Mouse (Mus musculus) lung, embryonic 16.5 days (tissue): ENCODE data around the gene Ndufb10. TPM values are rescaled to one million over a fixed set of nuclear protein-coding genes. Genes with fewer than 3 reads are reported as not detected.

Source experiments
- ATAC-seq: fragments of 200-750 bp; cut with Nextera tagmentation; 2 replicates; pipeline ENCODE4 v1.8.0; 2017; ENCODE audit warnings: low read depth, mild to moderate bottlenecking, moderate library complexity
- H3K27ac ChIP-seq: fragments of 300-500 bp; sonication (generic); 2 replicates; pipeline ENCODE4 v1.5.1; 2014; ENCODE audit warnings: mild to moderate bottlenecking, control low read depth, low read length
- H3K27me3 ChIP-seq: fragments of 300-500 bp; sonication (generic); 2 replicates; pipeline ENCODE4 v1.6.1; 2014; ENCODE audit warnings: low read depth, low read length, mixed read lengths; ENCODE audit not compliant: control insufficient read depth, insufficient read depth
- H3K36me3 ChIP-seq: fragments of 300-500 bp; sonication (generic); 2 replicates; pipeline ENCODE4 v1.6.1; 2014; ENCODE audit warnings: low read length; ENCODE audit not compliant: control insufficient read depth, insufficient read depth
- H3K4me1 ChIP-seq: fragments of 300-500 bp; sonication (generic); replicated peaks from 2 replicates; pipeline ENCODE4 v1.6.1; 2014; ENCODE audit warnings: low read length, mixed read lengths; ENCODE audit not compliant: control insufficient read depth, insufficient read depth
- H3K4me2 ChIP-seq: fragments of 300-500 bp; sonication (generic); 2 replicates; pipeline ENCODE4 v1.6.1; 2014; ENCODE audit warnings: low read depth, low read length, control low read depth
- H3K4me3 ChIP-seq: fragments of 300-500 bp; sonication (generic); 2 replicates; pipeline ENCODE4 v1.5.1; 2014; ENCODE audit warnings: mild to moderate bottlenecking, low read length, control low read depth
- H3K9ac ChIP-seq: fragments of 300-500 bp; sonication (generic); 2 replicates; pipeline ENCODE4 v1.6.1; 2014; ENCODE audit warnings: low read length, control low read depth
- H3K9me3 ChIP-seq: fragments of 300-500 bp; sonication (generic); 2 replicates; pipeline ENCODE4 v1.6.1; 2016; ENCODE audit warnings: low read length; ENCODE audit not compliant: control insufficient read depth
- WGBS: fragments of 180-500 bp; shearing (Covaris S2); extraction: QIAGEN DNeasy Blood & Tissue Kit; methylation state at CpG from one replicate; pipeline ENCODE4 v1.1.7; 2014; 5-methylcytosine and 5-hydroxymethylcytosine counted together
- polyA plus RNA-seq: library from polyadenylated mRNA; unstranded; fragments of >200 nt; fragmentation: Nextera tagmentation; extraction: Ambion mirVana; gene quantifications from 2 replicates; pipeline ENCODE4 v1.2.1, GENCODE M21; 2015

Ndufb10 gene
- polyA plus RNA-seq, 1 experiment from 2014 or later = 204 TPM

DNA sequence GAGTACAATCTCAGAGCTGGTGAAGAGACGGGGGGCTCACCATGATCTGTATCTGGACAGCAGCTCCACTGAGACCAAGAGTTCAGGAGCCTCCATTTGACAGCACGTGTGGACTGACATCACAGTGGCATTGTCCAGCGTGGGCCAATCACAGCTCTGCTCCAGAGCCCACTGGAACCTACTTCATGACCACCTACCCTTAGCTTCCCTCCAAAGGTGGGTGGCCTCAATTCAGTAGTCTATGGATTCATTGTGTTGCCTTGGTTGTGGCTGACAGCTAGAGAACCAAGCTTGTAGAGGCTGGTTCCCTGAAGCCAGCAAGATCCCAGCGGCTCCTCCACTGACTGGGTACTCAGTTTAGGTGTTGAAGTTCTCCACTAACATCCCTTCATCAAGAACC is 6.3 kb downstream of the Ndufb10 start, which contains the start of the genes Rnf151 and Rps2:
TSS of gene Rnf151 (minus strand) at position 121 of the 400 bp plus-strand sequence.
TSS of gene Rps2 (plus strand) at position 174 of the 400 bp plus-strand sequence.
- Histone ChIP-seq H3K36me3 (peaks cover 18% of the 10 kb centered on the region), H3K27ac (no peak within 1 kb of the TSS), H3K4me1 (peaks cover 23% of the 10 kb centered on the region), H3K4me3 (peak within 1 kb of the TSS; percentile 92), H3K9ac (peak within 1 kb of the TSS; percentile 97), H3K4me2 (peak within 1 kb of the TSS; percentile 65), H3K9me3 (no peaks in the 10 kb centered on the region), H3K27me3 (no peaks in the 10 kb centered on the region)
- no peak for ATAC-seq
- 83% methylated on average over 4 of the region's 4 CpGs for WGBS

DNA sequence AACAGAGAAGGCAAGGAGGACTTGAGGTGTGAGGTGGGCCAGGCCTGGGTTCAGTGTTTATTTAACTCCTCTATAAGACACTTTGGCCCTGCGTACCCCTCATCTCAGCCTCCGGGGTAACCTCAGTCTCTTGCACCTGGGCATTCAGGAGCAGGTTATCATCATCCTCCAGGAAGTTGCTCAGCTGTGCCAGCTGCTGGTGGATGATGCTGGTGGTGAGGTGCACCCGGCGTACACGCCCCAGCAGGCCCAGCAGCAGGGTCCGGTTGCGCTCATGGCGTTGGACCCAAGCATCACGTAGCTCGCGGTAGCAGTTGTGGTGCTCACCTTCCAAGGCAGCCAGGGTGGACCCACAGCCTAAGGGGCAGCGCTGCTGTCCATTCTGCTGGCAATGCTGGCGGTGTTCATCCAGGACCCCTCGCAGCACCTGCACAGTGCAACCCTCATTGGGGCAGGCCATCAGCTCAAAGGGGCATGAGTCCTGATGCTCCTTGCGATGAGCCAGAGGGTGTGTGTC is 8.1 kb downstream of the Ndufb10 start:
- ATAC-seq = no peak
- H3K4me1 ChIP-seq = peaks cover 7% of the 10 kb centered on the region
- H3K9ac ChIP-seq = no peak overlapping the region
- H3K27me3 ChIP-seq = no peaks in the 10 kb centered on the region
- no peaks in the 10 kb centered on the region for H3K9me3 ChIP-seq
- H3K4me2 ChIP-seq = no peak overlapping the region
- peaks cover 6% of the 10 kb centered on the region; the same call in 1 of the 2 replicates for H3K36me3 ChIP-seq
- no peak overlapping the region for H3K4me3 ChIP-seq
- H3K27ac ChIP-seq = no peak overlapping the region
- WGBS = 94% methylated on average over 15 of the region's 15 CpGs

DNA sequence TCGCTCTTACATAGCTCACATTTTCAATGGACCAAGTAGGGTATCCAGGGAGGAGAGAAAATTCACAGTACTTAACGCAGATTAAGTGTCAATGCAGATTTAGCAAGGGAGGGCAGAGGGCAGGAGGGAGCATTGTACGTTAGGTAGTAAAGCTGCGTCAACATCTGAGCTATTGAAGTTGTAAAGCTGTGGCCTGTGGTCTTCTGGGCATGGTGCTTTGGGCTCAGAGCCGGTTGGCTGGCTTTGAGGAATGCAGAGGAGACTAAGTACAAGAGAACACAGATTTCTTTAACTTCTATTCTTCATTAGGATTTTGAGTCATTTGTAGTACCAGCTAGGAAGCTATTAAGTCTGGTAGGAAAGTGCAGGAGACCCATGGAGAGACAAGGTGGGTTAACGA is 8.7 kb downstream of the Ndufb10 start:
- H3K4me3 ChIP-seq = no peak overlapping the region
- H3K9ac ChIP-seq = no peak overlapping the region
- WGBS = 75% methylated on average over 6 of the region's 6 CpGs
- no peaks in the 10 kb centered on the region for H3K27me3 ChIP-seq
- peaks cover 6% of the 10 kb centered on the region for H3K4me1 ChIP-seq
- no peaks in the 10 kb centered on the region for H3K9me3 ChIP-seq
- peaks cover 6% of the 10 kb centered on the region; the same call in 1 of the 2 replicates for H3K36me3 ChIP-seq
- ATAC-seq = no peak
- H3K27ac ChIP-seq = no peak overlapping the region
- no peak overlapping the region for H3K4me2 ChIP-seq

DNA sequence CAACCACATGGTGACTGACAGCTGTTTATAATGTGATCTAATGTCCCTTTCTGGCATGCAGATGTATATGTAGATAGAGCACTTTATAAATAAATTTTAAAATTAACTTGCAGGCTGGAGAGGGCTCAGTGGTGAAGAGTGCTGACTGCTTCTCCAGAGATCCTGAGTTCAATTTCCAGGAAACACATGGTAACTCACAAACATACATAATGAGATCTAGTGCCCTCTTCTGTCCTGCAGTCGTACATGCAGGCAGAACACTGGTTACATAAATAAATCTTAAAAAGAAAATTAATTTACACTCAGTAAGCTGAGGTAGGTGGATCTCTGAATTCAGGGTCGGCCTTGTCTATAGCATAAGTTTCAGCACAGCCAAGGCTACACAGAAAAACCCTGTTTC is 15.6 kb downstream of the Ndufb10 start:
- no peaks in the 10 kb centered on the region for H3K27me3 ChIP-seq
- H3K9me3 ChIP-seq = no peaks in the 10 kb centered on the region
- peaks cover 7% of the 10 kb centered on the region for H3K4me1 ChIP-seq
- peaks cover 8% of the 10 kb centered on the region for H3K36me3 ChIP-seq
- H3K27ac ChIP-seq = no peak overlapping the region
- H3K4me3 ChIP-seq = no peak overlapping the region; the same call in 1 of the 2 replicates
- WGBS = 25% methylated on average over 2 of the region's 2 CpGs
- H3K9ac ChIP-seq = no peak overlapping the region
- H3K4me2 ChIP-seq = peak overlapping the region; percentile 79
- no peak for ATAC-seq

DNA sequence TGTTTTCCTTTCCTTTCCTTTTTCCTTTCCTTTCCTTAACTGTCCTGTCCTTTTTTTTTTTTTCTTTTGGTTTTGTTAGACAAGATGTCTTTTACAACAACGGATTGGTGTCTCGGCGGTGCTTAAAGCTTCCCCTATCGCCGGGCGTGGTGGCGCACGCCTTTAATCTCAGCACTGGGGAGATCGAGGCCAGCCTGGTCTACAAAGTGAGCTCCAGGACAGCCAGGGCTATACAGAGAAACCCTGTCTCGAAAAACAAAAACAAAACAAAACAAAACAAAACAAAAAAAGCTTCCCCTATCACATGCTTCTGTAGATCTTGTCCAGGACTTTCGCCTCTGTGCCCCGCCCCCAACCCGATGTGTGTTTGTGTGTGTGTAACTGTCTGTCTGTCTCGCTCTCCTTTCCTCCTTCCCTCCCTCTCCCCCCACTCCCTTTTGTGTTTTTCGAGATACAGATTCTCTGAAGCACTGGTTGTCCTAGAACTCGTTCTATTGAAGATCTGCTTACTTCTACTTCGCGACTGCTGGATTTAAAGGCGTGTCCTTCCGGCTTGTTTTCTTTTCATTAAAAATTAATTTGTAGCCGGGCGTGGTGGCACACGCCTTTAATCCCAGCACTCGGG is 16.4 kb downstream of the Ndufb10 start:
- H3K9me3 ChIP-seq = no peaks in the 10 kb centered on the region
- 3% methylated on average over 24 of the region's 24 CpGs for WGBS
- peak overlapping the region; percentile 86; the same call in 1 of the 2 replicates for H3K27ac ChIP-seq
- H3K9ac ChIP-seq = peak overlapping the region; percentile 86
- H3K4me3 ChIP-seq = peak overlapping the region; percentile 90
- H3K4me2 ChIP-seq = peak overlapping the region; percentile 79
- H3K4me1 ChIP-seq = peaks cover 7% of the 10 kb centered on the region
- peaks cover 10% of the 10 kb centered on the region for H3K36me3 ChIP-seq
- H3K27me3 ChIP-seq = no peaks in the 10 kb centered on the region
- ATAC-seq = peak; percentile 46

DNA sequence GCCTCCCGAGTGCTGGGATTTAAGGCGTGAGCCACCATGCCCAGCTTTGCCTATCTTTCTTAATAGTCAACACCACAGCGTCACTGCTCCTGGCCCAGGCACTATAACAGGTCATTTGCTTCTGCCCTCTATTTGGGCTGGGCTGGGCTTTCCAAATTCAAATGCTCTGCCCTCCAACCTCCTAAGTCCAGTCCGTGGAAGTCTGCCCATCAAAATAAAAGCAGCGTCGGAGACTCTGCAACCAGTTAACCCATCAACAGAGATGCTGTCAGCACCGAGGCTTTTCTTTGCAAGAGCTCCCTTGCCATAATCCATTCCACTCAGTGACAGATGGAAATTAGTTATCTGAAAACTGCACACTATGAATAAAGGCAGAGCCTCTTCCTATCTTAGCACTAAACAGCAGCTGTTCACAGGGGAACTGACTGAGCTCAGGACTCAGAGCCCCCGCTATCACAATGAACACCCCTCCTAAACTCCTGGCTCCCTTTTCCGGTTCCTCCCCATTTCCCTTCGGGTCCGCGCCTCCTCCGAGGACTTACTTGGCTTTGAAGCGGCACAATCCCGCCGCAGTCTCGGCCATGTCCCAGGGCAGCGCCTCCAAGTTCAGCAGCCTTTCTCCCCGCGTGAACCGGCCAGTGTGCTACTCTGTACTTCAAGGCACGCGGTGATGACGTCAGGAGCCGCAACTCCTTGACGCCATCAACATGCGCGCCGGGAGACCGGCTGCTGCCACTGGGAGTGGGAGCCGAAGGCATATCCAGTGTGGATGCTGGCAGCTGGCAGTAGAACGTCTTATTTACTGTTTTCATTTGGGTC is 17.1 kb downstream of the Ndufb10 start, which contains the start of gene Tbl3:
TSS of gene Tbl3 (minus strand) at position 679 of the 819 bp plus-strand sequence.
- Histone ChIP-seq H3K9ac (peak within 1 kb of the TSS; percentile 86), H3K4me2 (peak within 1 kb of the TSS; percentile 79), H3K36me3 (peaks cover 12% of the 10 kb centered on the region), H3K4me1 (peaks cover 7% of the 10 kb centered on the region), H3K9me3 (no peaks in the 10 kb centered on the region), H3K4me3 (peak within 1 kb of the TSS; percentile 90), H3K27ac (peak within 1 kb of the TSS; percentile 86), H3K27me3 (no peaks in the 10 kb centered on the region)
- ATAC-seq = peak; percentile 88
- WGBS = 3% methylated on average over 32 of the region's 32 CpGs

DNA sequence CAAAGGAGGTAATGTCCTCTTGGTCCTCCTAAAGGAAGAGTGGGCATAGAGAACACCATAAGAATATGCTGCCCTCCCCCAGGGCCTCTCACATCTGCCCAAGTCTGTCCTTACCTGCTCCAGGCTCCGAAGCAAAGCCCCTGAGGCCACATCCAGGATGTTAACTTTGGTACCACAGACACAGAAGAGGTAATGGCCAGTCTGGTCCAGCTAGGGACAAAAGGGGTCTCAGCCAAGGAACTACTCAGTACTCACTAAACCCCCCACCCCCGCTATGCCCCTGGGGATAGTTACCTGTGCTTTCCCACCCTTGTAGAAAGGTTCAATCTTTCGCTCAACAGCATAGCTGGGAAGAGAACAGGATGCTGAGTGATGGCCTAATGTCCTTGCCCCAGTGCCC is 18.5 kb downstream of the Ndufb10 start:
- no peaks in the 10 kb centered on the region for H3K9me3 ChIP-seq
- no peak for ATAC-seq
- peaks cover 7% of the 10 kb centered on the region for H3K4me1 ChIP-seq
- whole genome bisulfite sequencing = 90% methylated on average over 3 of the region's 3 CpGs
- peaks cover 24% of the 10 kb centered on the region for H3K36me3 ChIP-seq
- no peaks in the 10 kb centered on the region for H3K27me3 ChIP-seq
- no peak overlapping the region for H3K9ac ChIP-seq
- H3K27ac ChIP-seq = no peak overlapping the region
- no peak overlapping the region for H3K4me3 ChIP-seq
- H3K4me2 ChIP-seq = no peak overlapping the region

DNA sequence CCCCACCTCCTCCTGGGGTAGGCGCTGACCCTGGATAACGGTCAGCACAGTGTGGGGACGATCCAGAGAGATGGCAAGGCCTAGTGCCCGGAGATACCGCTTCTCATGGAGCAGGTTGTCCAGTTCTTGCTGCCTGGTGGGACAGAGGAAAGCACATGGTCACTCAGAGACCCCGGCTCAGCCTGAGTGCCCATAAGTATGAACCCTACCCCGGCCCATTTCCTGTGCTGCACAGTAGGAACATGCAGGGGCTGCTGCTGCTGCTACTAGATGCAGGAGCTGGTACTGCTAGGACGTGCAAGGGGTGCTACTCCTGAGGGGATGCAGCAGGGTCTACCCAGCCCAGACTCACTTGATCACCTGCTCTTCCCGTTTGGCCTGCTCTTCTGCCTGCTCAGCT is 23.0 kb downstream of the Ndufb10 start:
- Histone ChIP-seq H3K27ac (no peak overlapping the region), H3K4me1 (peaks cover 18% of the 10 kb centered on the region), H3K27me3 (no peaks in the 10 kb centered on the region), H3K9ac (no peak overlapping the region), H3K36me3 (peaks cover 28% of the 10 kb centered on the region), H3K9me3 (no peaks in the 10 kb centered on the region), H3K4me3 (no peak overlapping the region), H3K4me2 (no peak overlapping the region)
- no peak for ATAC-seq
- 88% methylated on average over 9 of the region's 9 CpGs for WGBS

DNA sequence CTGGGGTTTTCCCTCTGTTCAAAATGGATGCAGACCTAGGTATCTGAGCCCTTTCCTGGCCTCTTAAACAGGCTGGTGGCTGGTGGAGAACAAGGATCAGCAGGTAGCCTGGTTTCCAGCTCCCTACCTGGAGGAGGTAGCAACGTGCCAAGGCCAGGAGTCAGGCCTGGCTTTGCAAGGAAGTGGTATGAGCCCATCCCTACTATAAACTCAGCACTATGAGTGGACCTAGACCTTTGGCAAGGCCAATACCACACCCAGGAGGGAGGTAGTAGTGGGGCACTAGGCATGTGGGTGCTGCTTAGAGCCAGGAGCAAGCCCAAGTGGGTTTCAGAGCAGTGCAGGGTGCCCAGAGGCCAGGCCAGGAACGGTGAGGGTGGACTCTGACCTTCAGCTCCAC is 24.8 kb downstream of the Ndufb10 start:
- Histone ChIP-seq H3K4me3 (no peak overlapping the region), H3K9me3 (no peaks in the 10 kb centered on the region), H3K4me2 (no peak overlapping the region), H3K36me3 (peaks cover 24% of the 10 kb centered on the region), H3K9ac (no peak overlapping the region), H3K27me3 (no peaks in the 10 kb centered on the region), H3K27ac (no peak overlapping the region), H3K4me1 (peaks cover 22% of the 10 kb centered on the region)
- WGBS = 62% methylated on average over 2 of the region's 2 CpGs
- ATAC-seq = no peak
